Mouse (Mus musculus) brain, adult 2 months (tissue): Measurements from ENCODE around the gene Actr2.
"Not testable (repeated sequence)": the region's sequence is repeated elsewhere in the genome, so short reads cannot be mapped to it uniquely, and the experiment has no call there.

Experiments
- DNase-seq: peaks from one replicate; pipeline ENCODE4 v3.0.0; 2011; ENCODE audit warnings: low read depth, low spot score

Actr2 gene

GRCm38 (mm10) chr11:20112741-20113480, at the start of gene Actr2:
Actr2 (minus strand) TSS chr11:20112913.
- peak; percentile 98 for DNase-seq

DNA sequence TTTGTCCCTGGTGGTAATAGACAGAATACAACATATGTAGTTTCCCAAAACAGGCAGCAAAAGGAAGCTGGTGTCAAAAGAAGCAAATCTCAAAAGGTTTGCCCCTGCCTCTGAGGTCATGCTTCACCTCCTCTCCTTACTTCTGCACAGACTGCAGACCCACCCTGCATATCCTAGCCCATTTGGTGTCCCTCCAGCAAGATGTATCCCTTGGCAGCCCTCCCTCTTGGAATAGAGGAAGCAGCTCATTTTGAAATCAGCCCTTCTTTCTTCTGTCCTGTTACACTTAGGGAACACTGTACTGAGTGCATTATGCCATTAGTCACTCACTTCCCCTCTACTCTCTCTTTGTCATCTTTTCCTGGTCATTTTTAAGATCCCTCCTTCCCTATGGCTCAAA, 46.2 kb upstream of the Actr2 start:
- no peak for DNase-seq

GRCm38 (mm10) chr11:20153542-20153941, 40.8 kb upstream of the Actr2 start:
- not testable (repeated sequence) for DNase-seq

GRCm38 (mm10) chr11:20152107-20152901, 39.6 kb upstream of the Actr2 start:
- DNase-seq, result no peak

DNA sequence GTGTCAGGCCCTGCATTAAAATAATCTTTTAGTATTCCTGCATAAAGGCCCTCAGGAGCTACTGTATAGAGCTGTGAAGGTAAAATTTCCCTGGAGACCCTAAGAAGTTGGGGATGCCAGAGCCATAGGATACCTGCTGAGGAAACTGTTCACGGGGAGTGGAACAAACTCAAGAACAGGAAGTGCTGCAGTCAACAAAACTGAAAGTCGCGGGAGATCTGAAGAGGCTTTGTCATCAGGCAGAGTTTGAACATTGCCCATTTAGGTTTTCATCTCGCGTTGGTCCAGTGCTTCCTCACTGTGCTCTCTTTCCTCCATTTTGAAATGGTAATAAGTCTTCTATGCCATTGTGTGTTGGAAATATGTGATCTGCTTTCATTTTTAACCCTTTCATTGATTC, 38.6 kb upstream of the Actr2 start:
- no peak for DNase-seq

DNA sequence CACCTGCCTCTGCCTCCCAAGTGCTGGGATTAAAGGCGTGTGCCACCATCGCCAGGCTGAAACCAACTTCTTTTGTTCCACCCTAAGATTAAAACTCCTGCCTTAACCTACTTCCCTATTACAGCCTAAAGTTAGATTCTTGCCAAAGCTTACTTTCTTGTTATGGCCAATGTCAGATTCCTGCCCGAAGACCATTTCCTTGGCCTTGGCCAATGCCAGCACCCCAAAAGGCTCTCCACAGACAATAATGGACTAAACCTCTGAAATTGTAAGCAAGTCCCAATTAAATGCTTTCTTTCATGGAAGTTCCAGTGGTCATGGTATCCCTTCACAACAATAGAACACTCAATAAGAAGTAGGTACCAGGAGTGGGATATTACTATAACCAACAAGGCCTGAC, 37.2 kb upstream of the Actr2 start:
- no peak for DNase-seq

DNA sequence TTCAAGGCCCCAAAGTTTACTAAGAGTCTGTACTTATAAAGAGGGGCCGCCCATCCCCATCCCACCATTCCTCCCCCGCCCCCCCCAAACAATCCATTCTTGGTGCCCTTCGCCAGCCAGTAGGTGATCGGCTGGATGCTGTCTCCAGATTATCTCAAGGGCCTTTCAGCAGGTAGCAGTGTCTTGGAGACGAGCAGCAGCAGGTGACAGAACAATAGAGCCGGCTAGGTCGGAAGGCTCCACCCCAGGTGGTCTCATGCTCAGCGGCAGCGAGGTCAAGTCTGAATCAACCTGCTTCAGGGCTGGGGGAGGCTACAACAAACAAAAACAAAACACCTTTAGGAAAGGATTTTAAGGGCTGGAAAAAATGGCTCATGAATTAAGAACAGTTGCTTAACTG, 32.7 kb upstream of the Actr2 start:
- no peak for DNase-seq

DNA sequence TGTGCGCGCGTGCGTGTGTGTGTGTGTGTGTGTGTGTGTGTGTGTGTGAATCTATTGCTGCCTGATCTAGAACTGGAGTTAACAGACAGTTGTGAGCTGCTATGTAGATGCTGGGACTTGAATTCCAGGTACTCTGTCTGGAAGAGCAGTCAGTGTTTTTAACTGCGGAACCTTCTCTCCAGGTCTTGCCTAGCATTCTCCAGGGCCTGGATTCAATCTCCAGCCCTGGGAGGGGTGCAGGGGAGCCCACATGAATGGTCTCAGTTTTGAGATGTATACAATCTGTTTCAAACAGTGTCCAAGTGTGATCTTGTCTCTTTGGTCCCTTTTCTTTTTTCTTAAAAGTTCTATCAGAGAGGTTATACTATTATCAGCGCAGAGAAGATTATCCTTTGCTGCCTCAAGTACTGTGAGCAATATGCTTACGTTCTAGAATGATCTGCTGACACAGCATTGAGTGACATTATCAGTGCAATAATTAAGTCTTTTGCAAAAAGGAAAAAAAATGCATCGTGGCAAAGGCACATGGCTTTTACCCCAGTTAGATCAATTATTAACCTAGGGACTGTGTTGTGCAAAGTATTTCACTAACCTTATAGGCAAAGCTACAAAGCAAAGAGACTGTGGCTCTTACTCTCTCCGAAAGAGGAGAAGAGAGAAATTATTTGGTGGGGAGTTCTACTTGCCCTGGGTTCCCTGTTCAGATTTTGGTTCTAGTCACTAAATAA, 32.0 kb upstream of the Actr2 start:
- DNase-seq, result no peak

GRCm38 (mm10) chr11:20143687-20144086, 31.0 kb upstream of the Actr2 start:
- not testable (repeated sequence) for DNase-seq

GRCm38 (mm10) chr11:20142516-20142915, 29.8 kb upstream of the Actr2 start:
- DNase-seq, result no peak

DNA sequence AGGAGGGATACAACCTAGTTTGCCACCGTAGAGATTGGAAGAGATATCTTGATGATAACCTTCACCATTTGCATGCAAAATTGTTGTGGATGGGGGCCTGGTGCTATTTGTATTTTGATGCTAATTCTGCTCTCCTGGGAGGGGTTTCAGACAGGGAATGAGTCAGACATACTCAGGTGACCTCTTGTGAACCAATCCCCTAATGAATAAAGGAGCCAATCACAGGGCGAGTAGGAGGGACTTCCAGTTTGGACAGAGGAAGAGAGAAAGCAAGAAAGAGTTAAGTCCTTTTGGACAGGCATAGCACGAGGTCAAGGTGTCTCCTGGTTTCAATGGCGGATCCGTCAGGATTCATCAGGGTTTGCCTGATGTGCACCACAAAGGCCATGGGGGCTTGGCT, 27.6 kb upstream of the Actr2 start:
- DNase-seq, result no peak

- no peak for DNase-seq
These were observed 27.0 kb upstream of the Actr2 start for GRCm38 (mm10) chr11:20139711-20140110.

DNA sequence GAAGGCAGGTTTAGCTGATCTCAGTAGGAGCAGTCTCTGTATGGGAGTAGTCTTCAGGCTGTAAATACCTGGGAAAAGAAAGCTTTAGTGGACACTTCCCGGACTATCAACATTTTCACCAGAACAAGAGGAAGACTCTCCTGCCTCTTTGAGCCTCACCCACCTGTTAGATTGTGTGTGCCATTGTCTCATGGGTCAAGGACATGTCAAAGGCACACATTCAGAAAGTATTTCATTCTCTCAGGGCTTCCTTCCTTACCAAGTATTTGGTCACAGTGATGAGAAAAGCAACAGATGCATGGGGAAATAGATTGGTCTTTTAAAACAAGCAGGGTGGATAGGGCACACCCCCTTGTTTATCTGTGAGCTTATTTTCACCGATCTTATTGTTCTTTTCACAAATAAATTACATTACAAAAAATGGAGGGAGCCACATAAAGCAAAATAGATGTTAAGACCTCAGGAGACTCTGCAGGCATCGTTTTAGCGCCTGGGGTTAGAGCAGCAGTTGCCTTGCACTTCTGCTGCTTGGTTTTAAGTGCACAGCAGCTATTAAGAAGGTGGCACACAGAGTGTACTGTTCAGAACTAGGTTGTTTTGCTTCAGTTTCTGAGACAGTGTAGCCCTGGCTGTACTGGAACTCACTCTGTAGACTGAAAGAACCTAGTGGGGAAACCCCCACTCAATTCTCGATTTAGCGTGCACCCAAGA, 25.9 kb upstream of the Actr2 start:
- no peak for DNase-seq

- no peak for DNase-seq
These were observed 25.2 kb upstream of the Actr2 start for GRCm38 (mm10) chr11:20137872-20138271.

DNA sequence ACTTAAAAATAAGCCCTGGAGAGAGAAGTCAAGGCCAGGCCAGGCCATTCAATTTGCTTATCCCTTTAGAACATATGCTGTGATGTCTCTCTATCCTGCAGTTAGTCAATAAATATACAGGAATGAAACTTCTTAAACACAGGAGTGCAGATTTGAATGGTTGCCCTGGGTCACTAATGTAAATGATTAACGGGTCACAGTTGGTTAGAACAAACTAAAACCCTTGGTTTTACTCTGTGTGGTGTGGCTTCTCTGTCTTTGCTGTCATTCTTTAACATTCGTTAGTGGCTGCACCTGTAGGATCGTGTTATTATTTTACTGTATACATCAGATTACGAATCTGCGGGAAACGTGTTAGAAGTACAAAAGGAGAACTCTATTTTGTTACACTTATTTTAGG, 23.6 kb upstream of the Actr2 start:
- no peak for DNase-seq

GRCm38 (mm10) chr11:20134869-20135268, 22.2 kb upstream of the Actr2 start:
- not testable (repeated sequence) for DNase-seq

- DNase-seq, result no peak
These were observed 21.0 kb upstream of the Actr2 start for GRCm38 (mm10) chr11:20133721-20134120.

- DNase-seq, result peak; percentile 89
These were observed 20.3 kb upstream of the Actr2 start for GRCm38 (mm10) chr11:20132955-20133562.

DNA sequence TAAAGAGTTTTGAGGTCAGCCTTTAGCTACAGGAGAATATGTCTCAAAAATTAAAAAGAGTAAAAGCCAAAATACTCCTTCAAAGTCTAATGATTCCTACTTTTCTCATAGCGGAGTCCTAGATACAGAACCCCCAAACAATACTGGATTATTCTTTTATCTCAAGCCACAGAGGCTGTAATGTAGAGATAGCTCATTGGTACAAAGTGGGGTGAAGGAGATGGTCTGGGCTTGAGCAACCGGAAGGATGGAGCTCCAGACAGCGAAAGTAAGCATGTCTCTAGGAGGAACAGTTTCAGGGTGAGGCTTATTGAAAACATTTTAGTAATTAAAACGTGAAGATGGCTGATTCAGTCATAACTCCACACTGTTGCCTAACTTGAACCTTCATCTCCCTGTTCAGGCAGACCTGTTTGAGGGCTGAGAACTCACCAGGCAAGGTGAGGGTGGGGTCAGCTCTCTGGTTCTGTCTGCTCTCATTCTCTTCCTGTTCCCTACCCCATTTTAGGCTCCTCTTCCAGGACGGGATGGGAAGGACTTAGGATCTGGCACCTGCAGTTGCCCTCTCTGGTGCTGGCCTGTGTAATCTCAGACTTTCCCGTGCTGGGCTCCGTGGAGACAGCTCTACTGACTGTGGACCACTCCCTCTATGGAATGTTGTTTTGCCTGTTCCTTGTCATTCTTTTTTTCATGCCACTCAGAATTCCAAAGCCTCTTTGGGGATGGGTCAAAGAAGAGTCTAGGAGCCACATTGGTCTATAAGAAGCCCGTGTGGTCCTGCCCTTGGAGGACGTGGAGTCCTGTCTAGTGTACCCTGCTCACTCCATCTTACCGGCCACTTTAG, 14.2 kb upstream of the Actr2 start:
- no peak for DNase-seq

DNA sequence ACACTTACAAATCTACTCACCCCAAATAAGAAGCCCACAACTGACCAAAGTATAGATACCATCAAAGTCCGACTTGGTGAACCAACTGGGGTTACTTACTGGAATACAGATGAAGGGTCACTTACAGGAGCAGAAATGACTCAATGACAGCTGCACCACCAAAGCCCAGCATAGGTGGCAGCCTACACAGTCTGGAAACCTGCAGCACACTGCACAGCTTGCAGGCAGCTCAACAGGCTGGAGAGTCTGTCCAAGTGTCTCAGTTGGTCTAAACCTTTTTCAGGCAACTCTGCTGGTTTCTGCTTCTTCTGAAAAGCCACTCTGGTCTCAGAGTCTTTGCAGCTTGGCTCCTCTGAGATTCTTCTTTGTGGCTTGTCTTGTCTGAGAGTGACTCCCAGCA, 12.7 kb upstream of the Actr2 start:
- DNase-seq, result peak; percentile 43
